Mouse (Mus musculus) retina, embryonic 14.5 days (tissue): ENCODE data around the gene Dgke.
A peak's percentile ranks its signal among the peaks of the same experiment; 100 is the strongest.
"Not testable (repeated sequence)": the region's sequence is repeated elsewhere in the genome, so short reads cannot be mapped to it uniquely, and the experiment has no call there.

Source experiments
- DNase-seq: peaks from one replicate; pipeline ENCODE4 v3.0.0-alpha.2; 2015; ENCODE audit warnings: low spot score

Dgke gene

DNA sequence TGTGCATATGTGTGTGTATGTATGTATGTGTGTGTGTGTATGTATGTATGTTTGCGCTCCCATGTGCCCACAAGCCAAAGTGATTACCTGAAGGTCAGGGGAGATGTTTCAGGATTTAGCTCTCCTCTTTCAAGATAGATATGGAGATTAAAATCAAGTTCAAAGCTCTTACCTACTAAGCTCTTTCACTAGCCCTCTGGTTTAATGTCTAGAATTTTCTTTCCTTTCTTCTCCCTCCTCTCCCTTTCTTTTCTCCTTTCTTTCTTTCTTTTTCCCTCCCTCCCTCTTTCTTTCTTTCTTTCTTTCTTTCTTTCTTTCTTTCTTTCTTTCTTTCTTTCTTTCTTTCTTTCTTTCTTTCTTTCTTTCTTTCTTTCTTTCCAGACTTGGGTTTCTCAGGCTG, at the start of gene Dgke:
Gene Dgke, minus strand, starts transcription at position 101 of the 400 bp plus-strand sequence.
- DNase-seq: no peak

DNA sequence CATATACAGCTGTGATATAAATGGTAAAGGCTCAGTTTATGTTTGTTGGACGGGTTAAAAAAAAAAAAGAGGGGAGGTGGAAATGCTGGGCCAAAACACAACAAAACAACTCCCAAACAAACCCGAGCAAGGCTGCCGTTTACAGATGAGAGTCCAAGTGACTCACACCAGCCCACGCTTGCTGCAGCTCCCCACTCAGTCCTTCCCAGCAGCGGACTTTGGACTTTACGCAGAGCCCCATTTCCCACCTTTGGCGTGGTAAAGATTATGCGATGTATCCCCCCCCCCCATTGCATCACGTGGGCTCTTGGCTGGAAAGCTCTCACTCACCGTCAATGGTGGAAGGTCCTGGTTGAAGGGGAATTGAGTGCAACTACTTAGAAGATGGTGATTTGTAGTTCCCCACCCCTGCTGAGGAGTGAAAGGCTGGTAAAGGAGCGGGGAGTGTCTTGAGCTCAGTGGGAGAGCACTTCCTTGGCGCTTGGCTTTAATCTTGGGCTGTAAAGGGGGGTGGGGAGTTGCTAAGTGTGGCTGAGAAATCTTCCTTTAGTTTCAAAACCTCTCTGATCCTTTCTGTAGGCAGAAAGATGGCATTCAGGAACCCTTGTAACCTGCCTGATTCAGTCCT, 40.6 kb upstream of the Dgke start:
- DNase-seq: no peak

DNA sequence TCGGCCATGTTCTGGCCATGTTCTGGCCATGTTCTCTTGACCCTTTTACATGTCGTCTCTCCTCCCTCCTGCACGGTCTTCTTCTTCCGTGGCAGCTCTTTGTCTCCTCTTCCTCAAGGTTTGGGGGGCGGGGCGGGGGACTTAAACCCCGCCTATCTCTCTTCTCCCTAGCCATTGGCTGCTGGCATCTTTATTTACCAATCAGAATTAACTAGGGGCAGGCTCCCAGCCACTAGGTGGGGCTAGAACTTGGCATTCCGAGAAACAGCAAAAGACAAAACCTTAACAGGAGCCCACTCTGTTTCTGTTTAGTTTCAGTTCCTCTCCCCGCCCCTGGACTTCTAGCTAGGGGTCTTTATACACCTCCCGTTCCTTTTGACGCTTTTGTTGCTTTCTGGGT, 39.2 kb upstream of the Dgke start:
- DNase-seq: no peak

DNA sequence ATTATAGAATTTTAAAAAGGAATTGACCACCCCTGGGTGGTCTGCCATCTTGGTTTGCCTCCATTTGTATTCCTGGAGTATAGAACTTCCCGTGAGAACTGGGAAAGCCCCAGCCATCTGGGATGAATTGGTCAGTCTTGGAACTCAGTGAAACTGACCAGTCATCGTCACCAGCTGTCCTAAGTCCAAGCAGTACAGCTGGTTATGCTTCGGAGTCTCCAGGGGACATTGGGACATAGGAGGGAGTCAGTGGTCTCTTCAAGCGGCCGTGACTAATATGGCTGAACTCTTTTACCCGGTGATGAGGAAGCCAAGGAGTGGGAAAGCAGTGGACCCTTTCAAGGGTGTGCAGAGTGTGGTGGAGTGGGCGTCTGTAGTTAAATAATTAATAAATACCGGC, 38.6 kb upstream of the Dgke start:
- no peak for DNase-seq

DNA sequence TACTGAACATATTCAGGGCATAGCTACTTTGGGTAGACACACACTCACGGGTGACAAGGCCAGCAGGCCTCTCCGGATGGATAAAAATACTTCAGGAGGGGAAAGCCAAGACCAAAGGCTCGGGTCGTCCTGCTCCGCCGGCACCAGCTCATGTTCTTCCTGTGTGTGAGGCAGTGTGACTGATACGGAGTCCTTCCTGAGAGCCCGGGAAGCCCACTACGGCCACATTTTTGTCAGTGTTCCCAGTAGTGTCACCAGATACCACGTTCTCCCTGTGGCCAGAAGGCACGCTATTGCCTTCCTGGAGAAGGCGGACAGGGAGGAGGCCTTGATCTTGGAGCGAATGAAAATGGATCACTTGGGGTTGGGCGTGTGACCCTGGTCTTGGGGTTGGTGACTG, 36.5 kb upstream of the Dgke start:
- DNase-seq: no peak

DNA sequence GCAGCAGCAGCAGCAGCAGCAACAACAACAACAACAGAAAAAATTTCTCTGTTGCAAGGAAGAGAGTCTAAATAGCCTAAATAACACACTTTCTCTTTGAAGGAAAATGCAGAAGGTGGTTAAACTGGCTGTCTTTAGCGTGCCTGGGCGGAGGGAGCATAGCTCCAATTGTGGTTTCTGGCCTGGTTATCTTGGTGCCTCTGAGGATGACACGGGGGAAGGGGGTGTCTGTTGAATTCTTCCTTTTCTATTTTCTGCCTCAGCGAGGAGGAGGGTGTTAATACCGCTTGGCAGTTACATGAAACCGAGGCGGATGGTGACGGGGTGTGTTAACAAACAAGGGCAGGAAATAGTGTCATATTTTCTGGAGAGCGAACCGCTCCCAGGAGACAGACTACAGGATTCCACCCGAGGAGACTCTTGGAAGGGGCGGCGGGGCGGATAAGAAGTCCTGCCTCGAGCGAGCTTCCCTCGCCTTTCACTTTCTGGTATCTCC, 34.2 kb upstream of the Dgke start:
- DNase-seq: peak; percentile 35

DNA sequence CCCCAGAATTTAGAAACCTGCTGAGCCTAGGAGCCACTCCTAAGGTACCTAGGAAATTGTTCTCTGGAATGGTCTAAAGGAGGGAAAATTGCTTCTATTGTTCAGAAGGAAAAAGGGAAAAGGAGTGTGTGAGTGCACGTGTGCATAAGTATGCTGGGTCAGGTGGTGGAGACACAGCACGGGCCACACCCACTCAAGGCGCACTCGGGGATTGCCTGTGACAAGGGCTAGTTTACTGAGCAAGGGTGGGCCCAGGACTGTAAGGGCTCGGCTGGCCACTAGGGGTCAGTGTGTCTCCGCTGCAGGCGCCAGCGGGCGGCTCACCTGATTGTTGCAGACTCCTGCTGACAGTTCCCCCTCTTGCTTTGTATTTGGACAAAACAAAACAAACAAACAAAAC, 33.8 kb upstream of the Dgke start:
- peak; percentile 91 for DNase-seq

DNA sequence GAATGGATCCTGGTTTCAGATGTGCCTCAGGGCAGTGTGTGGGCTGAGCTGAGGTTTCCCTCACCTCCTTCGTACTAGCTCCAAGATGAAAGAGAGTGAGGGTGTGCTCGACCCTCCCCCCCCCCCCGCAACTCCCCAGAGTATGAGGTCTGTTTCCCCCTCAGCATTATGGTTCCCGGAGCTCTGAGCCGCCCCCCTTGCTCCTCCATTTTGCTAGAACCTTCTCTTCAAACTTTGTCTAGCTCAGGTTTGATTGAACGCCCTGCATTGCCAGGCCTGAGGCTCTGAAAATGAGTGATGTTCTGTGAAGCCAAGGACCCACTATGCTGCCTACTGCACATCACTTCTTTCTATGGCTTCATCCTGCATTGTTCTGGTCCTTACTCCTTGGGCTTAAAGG, 32.3 kb upstream of the Dgke start:
- no peak for DNase-seq

DNA sequence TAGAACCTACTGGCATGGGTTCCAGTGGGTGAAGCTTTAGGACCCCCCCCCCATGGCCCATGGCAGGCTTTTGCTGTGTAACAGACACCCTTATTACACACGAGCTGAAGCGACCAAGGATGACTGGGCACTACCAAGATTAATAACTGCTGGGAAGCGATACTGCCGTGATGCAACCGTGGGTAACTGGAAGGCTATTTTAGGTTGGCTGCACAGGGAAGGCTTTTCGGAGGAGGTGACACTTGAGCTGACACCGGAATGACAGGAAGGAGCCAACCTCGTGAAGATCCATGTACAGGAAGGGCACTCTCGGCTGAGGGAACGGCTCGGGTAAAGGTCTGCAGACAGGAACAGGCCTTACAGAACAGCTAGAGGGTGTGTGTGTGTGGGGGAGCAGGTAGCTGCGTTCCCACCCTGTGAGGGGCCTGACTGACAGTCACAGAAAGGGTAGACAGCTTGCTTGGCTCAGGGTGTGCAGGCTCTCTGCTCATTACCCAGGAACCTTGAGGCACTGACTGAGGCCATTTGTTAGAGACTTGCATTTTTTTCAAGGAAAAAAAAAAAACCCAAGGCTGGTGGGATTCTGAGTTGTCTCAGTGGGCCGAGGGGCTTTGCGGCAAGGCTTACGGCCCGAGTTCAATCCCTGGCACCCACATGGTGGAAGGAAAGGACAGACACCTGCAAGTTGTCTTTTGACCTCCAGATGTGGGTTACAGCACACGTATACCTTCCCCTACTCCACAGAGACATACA, 31.6 kb upstream of the Dgke start:
- DNase-seq: no peak

DNA sequence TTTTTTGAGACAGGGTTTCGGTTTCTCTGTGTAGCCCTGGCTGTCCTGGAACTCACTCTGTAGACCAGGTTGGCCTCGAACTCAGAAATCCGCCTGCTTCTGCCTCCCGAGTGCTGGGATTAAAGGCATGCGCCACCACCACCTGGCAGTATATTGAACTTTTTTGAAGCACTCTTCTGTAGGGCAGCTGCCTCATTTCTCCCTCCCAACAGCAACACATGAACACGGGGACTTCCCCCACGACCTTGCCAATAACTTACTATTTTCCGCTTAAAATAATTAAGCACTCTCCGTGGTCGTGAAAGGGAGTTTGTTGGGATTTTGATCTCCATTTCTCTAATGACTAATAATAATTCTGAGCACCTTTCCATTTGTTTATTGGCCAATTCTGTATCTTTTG, 30.6 kb upstream of the Dgke start:
- DNase-seq: not testable (repeated sequence)

DNA sequence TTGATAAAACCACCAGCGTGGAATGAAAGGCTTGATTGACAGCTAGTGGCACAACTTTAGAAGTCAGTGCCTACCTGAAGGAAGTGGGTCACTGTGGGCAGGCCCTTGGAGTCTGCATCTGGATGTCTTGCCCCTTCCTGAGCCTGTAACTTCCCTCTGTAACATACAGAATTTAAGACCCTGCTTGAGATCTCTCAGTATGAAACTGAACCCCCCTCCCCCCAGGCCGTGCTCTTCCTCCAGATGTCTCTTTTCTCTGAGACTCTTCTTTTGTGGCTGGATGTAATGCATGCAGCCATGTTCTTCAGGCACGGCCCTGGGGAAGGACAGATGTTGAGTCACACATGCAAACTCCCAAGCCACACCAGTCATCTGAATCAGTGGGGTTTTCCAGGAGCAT, 28.7 kb upstream of the Dgke start:
- no peak for DNase-seq

DNA sequence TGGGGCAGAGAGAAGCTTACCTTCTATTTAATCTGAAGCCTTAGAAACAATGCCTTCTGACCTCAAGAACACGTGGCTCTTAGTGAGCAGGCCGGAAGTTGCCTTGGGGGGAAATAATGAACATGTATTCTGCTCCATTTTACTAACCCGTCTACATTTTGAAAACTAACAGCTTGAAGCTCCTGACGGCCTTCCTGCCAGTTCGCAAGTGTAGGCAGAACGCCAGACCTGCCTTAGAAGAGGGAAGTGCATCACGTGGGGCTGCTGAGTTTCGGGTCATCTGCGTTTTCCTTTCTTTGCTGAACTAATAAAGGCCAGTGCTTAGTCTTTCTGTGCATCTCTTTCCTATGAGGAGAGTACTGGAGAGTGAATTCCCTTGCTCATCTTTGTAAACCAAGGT, 26.1 kb upstream of the Dgke start:
- no peak for DNase-seq

DNA sequence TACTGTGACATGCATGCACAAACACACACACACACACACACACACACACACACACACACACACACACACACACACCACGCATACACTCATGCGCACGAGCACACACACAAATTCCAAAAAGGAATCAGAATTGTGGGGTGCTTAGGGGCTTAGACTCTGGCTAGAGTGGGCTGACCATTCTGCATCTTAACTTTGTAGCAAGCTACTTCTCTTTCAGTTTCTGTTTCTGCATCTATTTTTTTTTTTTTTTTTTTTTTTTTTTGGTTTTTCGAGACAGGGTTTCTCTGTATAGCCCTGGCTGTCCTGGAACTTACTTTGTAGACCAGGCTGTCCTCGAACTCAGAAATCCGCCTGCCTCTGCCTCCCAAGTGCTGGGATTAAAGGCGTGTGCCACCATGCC, 23.7 kb upstream of the Dgke start:
- DNase-seq: not testable (repeated sequence)

DNA sequence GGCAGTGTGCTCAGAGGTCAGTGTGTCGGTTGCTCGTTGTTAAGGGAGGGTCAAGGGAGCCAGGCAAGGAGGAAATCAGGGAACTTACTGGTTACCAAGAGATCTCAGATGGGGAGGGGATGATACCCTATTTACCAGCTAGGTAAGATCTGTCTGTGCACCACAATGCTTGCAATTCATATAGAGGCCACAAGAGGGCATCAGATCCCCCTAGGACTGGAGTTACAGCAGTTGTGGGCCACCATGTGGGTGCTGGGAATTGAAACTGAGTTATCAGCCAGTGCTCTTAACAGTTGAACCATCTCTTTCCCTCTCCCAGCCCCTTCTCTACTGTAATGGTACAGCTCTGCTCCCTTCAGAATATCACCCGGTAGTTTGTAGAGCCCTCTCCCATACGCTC, 22.1 kb upstream of the Dgke start:
- no peak for DNase-seq

DNA sequence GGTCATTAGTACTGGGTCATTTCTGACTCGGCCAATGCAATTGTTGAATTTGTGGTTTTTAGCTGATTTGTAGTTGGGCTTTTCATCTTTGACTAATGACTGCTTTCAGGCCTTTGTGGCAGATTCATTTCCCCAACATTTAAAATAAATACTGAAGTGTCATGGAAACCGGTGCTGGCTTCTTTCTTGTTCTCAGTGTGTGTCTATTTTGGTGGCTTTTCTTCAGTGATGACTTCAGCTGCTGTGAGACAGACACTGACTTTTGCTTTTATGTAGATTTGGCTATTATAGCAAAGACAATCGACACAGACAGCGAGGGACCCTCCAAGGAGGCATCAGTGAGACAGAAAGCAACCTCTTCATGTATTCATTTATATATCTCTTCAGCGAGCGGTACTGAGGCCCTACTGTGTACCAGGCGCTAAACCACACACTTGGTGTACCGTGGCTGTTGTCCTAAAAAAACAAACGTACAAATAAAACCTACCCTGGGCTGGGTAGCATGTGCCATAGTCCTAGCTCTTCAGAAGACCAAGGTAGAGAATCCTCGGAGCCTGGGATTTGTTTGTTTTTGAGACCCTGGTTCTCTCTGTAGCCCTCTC, 19.7 kb upstream of the Dgke start:
- DNase-seq: no peak

DNA sequence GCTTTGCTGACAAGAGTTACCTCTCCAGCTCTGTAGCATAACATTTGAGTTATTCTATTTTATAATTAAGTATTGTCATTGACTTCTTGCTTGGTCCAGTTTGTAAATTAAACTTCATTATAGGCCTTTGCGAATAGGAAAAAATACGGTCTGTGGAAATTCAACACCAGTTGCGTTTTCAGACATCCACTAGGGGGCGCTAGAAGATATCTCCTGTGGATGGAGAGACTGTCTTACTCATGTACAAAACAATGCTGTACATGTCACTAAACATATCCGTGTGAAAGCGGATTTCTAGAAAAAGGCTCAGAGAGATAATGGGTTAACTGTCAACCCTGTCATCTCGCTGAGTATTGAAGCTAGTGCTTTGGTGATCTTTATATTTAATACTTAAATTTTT, 18.0 kb upstream of the Dgke start:
- DNase-seq: peak; percentile 68

DNA sequence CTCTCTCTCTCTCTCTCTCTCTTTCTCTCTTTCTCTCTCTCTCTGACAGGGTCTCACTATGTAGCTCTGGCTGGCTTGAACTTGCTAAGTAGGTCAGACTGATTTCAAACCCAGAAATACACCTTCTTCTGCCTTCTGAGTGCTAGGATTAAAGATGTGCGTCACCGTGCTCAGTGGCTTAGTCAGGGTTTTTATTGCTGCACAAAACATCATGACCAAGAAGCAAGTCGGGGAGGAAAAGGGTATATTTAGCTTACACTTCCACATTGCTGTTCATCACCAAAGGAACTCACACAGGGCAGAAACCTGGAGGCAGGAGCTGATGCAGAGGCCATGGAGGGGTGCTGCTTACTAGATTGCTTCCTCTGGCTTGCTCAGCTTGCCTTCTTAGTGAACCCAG, 16.0 kb upstream of the Dgke start:
- DNase-seq: not testable (repeated sequence)

DNA sequence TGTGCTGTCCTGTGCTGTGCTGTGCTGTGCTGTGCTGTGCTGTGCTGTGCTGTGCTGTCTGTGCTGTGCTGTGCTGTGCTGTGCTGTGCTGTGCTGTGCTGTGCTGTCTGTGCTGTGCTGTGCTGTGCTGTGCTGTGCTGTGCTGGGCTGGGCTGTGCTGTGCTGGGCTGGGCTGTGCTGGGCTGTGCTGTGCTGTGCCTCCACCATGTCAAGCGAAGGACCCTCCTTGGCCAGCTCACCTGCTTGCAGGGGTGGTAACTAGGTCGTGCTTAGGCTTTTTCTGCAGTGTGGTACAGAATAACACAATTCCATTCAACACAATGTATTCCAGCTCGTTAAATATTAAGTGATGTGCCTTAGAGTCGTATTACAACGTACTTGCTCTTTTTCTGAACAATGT, 15.3 kb upstream of the Dgke start:
- DNase-seq: not testable (repeated sequence)

DNA sequence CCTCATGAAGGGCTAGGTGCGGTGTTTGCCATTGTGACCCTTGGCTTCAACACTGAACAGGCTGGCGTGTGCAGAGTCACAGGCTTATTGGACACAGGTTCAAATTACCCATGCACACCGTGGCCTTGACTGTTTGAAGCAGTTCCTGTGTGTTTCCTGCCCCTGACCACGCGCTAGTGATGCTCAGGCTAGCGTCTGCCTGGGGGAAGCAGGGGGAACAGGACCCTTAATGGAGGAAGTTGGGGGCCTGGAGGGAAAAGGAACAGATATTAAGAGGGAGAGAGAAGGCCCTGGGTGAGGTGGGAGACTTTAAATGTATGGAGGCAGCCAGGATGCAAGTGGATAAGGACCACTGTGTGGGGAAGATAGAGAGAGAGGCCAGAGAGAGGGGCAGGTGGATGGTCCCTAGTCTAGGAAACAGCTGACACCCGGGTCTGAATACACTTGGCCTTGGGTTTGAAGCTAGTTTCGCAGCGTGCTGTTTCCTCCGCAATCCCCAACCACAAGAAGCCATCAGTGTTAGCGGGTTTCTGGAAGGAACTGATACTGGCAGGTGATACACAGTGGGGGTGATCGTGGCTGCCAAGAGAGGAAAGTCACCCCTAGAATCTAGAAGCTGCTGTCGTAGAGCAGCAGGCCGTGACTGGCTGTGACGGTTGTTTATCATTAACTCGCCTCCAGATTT, 12.5 kb upstream of the Dgke start:
- no peak for DNase-seq

DNA sequence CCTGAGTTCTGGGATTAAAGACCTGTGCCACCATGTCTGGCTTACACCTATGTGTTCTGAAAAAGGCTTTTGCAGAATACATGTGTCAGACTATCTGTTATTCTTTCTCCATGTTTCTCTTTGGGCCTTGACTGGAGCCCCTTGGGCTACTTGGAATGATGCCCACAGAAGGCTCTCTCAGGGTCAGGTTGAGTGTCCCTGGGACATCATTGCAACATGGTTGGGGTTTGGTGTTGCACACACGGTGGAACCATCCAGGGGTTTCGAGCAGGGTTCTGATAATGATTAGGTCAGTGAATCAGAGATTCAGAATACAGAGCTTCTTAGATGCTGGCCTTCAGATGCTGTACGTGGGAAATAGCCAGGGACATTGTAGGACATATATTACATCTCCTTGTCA, 11.7 kb upstream of the Dgke start:
- DNase-seq: no peak

DNA sequence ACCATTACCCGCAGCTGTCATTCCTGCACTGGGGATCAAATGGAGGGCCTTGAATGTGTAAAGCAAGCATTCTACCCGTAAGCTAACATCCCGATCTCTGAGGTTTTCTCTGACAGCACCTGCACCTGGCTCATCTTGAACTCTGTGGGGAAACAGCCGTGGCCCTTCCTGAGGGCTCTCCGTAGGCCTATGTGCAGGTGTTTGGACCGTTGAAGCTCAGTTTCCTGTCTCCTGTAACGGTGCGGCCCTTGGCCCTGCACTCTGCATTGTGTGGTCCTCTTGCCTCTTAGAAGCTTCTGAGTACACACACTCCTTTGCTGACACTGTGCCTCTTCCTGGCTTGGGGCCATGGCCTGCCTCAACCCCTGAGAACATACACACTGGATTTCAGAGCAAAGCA, 11.0 kb upstream of the Dgke start:
- no peak for DNase-seq

DNA sequence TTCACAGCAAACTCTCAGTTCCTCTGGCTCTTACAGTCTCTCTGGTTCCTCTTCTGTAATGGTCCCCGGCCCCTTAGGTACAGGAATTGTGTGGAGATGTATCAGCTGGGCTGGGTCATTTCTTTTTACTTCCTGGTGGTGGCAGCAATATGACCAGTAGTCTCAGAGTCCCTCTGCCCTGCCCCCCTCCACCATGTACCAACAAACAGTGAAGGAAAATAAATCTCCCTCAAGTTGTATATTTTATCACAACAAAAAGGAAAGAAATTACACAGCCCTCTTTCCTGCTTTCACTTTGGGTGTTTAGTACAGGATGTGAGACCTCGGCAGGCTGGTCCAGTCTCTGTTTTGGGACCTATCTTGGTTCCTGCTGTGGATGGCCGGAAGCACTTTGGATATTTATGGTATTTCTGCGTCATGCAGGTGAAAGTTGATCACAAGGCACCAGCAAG, 9.7 kb upstream of the Dgke start:
- DNase-seq: peak; percentile 10
